Mouse (Mus musculus): ENCODE results near the gene Rab9. TPM values are rescaled to one million over a fixed set of nuclear protein-coding genes. Genes with fewer than 3 reads are reported as not detected.

Rab9 gene
- polyA plus RNA-seq, 1 experiment = 16.3 TPM

DNA sequence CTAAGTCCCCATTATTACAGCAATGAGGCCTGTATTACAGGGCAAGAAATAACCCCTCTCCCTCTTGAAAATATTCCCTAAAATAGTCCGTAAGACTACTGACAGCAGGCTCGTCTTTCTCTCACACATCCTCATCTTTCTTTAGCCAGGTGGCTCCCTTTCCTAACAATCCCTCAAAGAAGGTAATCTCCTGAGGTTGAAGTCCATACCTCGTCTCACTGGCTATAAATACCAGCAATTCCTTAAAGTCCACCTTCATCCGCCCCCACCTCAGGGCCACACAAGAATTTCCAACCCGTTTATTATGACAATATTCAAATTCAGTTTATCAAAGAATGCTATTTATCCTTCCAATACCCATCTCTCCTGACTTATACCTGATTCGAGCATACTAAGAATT is 7.1 kb downstream of the Rab9 start:
- Histone ChIP-seq H3K79me3 (ENCODE audit: low read depth) (peaks cover 83% of the 10 kb centered on the region), H3K79me2 (ENCODE audit: control insufficient read depth, insufficient read depth) (peaks cover 98% of the 10 kb centered on the region), H3K27me3 (ENCODE audit: control insufficient read depth, insufficient read depth, insufficient read length) (no peaks in the 10 kb centered on the region), H3K4me3 (ENCODE audit: insufficient read depth, poor library complexity, severe bottlenecking) (no peak overlapping the region), H3K36me3 (ENCODE audit: control insufficient read depth, insufficient read depth) (peaks cover 12% of the 10 kb centered on the region), H3ac (ENCODE audit: control insufficient read depth, insufficient read length, low read depth) (no peak overlapping the region)
- TF ChIP-seq CTCF (IDR thresholded peaks at IDR 0.05; ENCODE audit: control insufficient read depth, insufficient read depth, insufficient read length) (no peak), MAX (IDR thresholded peaks at IDR 0.05) (no peak), FOSL1 (IDR thresholded peaks at IDR 0.05; ENCODE audit: insufficient read depth, low read length, poor library complexity, severe bottlenecking) (no peak), MYOD1 (IDR thresholded peaks at IDR 0.05; ENCODE audit: control insufficient read depth, insufficient read length, low read depth) (no peak), USF1 (IDR thresholded peaks at IDR 0.05; ENCODE audit: low read depth) (no peak), MYOG (IDR thresholded peaks at IDR 0.05; ENCODE audit: control insufficient read depth, extremely low read depth, insufficient read length) (no peak), CEBPB (IDR thresholded peaks at IDR 0.05; ENCODE audit: low read depth) (no peak)

DNA sequence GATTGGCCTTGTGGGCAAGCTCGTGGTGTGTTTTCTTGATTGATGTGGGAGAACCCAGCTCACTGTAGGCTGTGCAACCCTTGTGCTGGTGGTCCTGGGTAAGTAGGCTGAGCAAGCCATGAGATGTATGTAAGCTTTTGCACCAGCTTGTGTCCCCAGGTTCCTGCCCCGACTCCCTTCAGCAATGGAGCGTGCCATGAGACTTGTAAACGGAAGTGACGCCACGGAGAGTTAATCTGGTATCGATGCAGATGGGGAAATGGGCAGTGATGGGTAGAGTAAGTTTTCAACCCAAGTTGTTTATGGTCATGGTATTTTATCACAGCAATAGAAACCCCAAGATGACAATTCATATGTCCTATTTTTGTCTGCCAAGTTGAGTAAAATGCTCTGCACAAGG is 11.3 kb downstream of the Rab9 start:
- Histone ChIP-seq H3ac (ENCODE audit: control insufficient read depth, insufficient read length, low read depth) (no peak overlapping the region), H3K4me3 (ENCODE audit: insufficient read depth, poor library complexity, severe bottlenecking) (no peak overlapping the region), H3K36me3 (ENCODE audit: control insufficient read depth, insufficient read depth) (peaks cover 8% of the 10 kb centered on the region), H3K79me2 (ENCODE audit: control insufficient read depth, insufficient read depth) (peaks cover 85% of the 10 kb centered on the region), H3K79me3 (ENCODE audit: low read depth) (peaks cover 61% of the 10 kb centered on the region), H3K27me3 (ENCODE audit: control insufficient read depth, insufficient read depth, insufficient read length) (no peaks in the 10 kb centered on the region)
- TF ChIP-seq MYOG (IDR thresholded peaks at IDR 0.05; ENCODE audit: control insufficient read depth, extremely low read depth, insufficient read length) (no peak), CTCF (IDR thresholded peaks at IDR 0.05; ENCODE audit: control insufficient read depth, insufficient read depth, insufficient read length) (no peak), MYOD1 (IDR thresholded peaks at IDR 0.05; ENCODE audit: control insufficient read depth, insufficient read length, low read depth) (no peak), CEBPB (IDR thresholded peaks at IDR 0.05; ENCODE audit: low read depth) (no peak), FOSL1 (IDR thresholded peaks at IDR 0.05; ENCODE audit: insufficient read depth, low read length, poor library complexity, severe bottlenecking) (no peak), USF1 (IDR thresholded peaks at IDR 0.05; ENCODE audit: low read depth) (no peak), MAX (IDR thresholded peaks at IDR 0.05) (no peak)

DNA sequence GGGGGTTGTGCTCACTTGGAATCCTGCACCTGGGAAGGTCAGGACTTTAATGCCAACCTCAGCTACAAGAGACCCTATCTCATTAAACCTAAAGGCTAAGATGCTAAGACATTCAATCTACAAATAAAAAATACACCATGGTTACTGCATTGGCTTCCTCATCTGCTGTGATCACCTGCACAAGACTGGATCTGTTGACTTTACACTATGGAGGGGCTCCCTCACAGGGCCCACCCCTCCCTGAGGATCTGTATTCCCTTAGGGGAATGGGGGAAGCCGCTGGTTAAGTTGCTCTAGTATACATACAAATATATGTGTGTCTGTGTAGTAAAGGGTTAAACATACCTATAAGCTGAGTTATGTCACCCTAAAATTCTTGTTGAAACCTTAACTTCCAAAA is 24.1 kb downstream of the Rab9 start:
- Histone ChIP-seq H3K36me3 (ENCODE audit: control insufficient read depth, insufficient read depth) (peaks cover 8% of the 10 kb centered on the region), H3ac (ENCODE audit: control insufficient read depth, insufficient read length, low read depth) (no peak overlapping the region), H3K79me2 (ENCODE audit: control insufficient read depth, insufficient read depth) (peaks cover 4% of the 10 kb centered on the region), H3K4me3 (ENCODE audit: insufficient read depth, poor library complexity, severe bottlenecking) (no peak overlapping the region), H3K79me3 (ENCODE audit: low read depth) (peaks cover 6% of the 10 kb centered on the region), H3K27me3 (ENCODE audit: control insufficient read depth, insufficient read depth, insufficient read length) (no peaks in the 10 kb centered on the region)
- TF ChIP-seq FOSL1 (IDR thresholded peaks at IDR 0.05; ENCODE audit: insufficient read depth, low read length, poor library complexity, severe bottlenecking) = no peak
- TF ChIP-seq MYOG (IDR thresholded peaks at IDR 0.05; ENCODE audit: control insufficient read depth, extremely low read depth, insufficient read length) = no peak
- TF ChIP-seq USF1 (IDR thresholded peaks at IDR 0.05; ENCODE audit: low read depth) = no peak
- TF ChIP-seq CTCF (IDR thresholded peaks at IDR 0.05; ENCODE audit: control insufficient read depth, insufficient read depth, insufficient read length) = no peak
- no peak for TF ChIP-seq CEBPB (IDR thresholded peaks at IDR 0.05; ENCODE audit: low read depth)
- TF ChIP-seq MAX (IDR thresholded peaks at IDR 0.05) = no peak
- TF ChIP-seq MYOD1 (IDR thresholded peaks at IDR 0.05; ENCODE audit: control insufficient read depth, insufficient read length, low read depth) = no peak

DNA sequence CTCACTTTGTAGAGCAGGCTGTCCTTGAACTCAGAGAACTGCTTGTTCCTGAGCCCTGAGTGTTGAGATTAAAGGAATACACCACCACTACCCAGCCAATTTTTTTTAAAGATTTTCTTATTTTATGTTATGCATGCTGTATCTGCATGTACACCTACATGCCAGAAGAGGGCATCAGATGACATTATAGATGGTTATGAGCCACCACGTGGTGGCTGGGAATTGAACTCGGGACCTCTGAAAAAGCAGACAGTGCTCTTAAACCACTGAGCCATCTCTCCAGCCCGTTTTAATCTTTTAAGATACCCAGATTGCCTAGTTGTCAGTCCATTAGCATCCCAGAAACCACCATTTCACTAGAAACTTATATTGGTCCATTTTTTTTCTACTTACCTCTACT is 25.3 kb downstream of the Rab9 start:
- H3K79me2 ChIP-seq (ENCODE audit: control insufficient read depth, insufficient read depth) = no peaks in the 10 kb centered on the region
- no peak overlapping the region for H3ac ChIP-seq (ENCODE audit: control insufficient read depth, insufficient read length, low read depth)
- H3K27me3 ChIP-seq (ENCODE audit: control insufficient read depth, insufficient read depth, insufficient read length) = no peaks in the 10 kb centered on the region
- peaks cover 3% of the 10 kb centered on the region for H3K79me3 ChIP-seq (ENCODE audit: low read depth)
- H3K4me3 ChIP-seq (ENCODE audit: insufficient read depth, poor library complexity, severe bottlenecking) = no peak overlapping the region
- H3K36me3 ChIP-seq (ENCODE audit: control insufficient read depth, insufficient read depth) = peaks cover 8% of the 10 kb centered on the region
- no peak for TF ChIP-seq MYOD1 (IDR thresholded peaks at IDR 0.05; ENCODE audit: control insufficient read depth, insufficient read length, low read depth)
- TF ChIP-seq CTCF (IDR thresholded peaks at IDR 0.05; ENCODE audit: control insufficient read depth, insufficient read depth, insufficient read length) = no peak
- TF ChIP-seq FOSL1 (IDR thresholded peaks at IDR 0.05; ENCODE audit: insufficient read depth, low read length, poor library complexity, severe bottlenecking) = no peak
- no peak for TF ChIP-seq MYOG (IDR thresholded peaks at IDR 0.05; ENCODE audit: control insufficient read depth, extremely low read depth, insufficient read length)
- TF ChIP-seq MAX (IDR thresholded peaks at IDR 0.05) = no peak
- TF ChIP-seq USF1 (IDR thresholded peaks at IDR 0.05; ENCODE audit: low read depth) = no peak
- no peak for TF ChIP-seq CEBPB (IDR thresholded peaks at IDR 0.05; ENCODE audit: low read depth)

DNA sequence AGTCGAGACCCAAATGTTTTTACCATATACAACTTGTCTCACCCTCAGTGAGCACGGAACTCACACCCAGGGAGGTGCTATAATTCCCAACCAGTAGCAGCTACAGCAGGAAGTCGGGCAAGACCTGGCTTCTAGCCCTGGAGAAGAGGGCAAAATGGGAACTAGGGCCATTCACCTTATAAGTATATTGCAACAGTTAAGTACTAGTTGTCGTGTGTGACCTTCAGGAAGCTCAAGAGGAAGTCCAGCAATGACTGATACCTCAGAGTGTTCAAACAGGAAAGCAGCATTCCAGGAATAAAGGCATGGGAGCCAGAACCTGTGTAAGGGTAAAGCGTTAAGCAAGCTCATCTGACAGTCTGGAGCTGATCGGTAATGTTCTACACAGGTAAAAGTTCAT is 26.1 kb downstream of the Rab9 start:
- Histone ChIP-seq H3ac (ENCODE audit: control insufficient read depth, insufficient read length, low read depth) (no peak overlapping the region), H3K27me3 (ENCODE audit: control insufficient read depth, insufficient read depth, insufficient read length) (no peaks in the 10 kb centered on the region), H3K4me3 (ENCODE audit: insufficient read depth, poor library complexity, severe bottlenecking) (no peak overlapping the region), H3K79me2 (ENCODE audit: control insufficient read depth, insufficient read depth) (no peaks in the 10 kb centered on the region), H3K36me3 (ENCODE audit: control insufficient read depth, insufficient read depth) (peaks cover 8% of the 10 kb centered on the region), H3K79me3 (ENCODE audit: low read depth) (no peaks in the 10 kb centered on the region)
- TF ChIP-seq USF1 (IDR thresholded peaks at IDR 0.05; ENCODE audit: low read depth) (no peak), CEBPB (IDR thresholded peaks at IDR 0.05; ENCODE audit: low read depth) (no peak), CTCF (IDR thresholded peaks at IDR 0.05; ENCODE audit: control insufficient read depth, insufficient read depth, insufficient read length) (no peak), FOSL1 (IDR thresholded peaks at IDR 0.05; ENCODE audit: insufficient read depth, low read length, poor library complexity, severe bottlenecking) (no peak)

DNA sequence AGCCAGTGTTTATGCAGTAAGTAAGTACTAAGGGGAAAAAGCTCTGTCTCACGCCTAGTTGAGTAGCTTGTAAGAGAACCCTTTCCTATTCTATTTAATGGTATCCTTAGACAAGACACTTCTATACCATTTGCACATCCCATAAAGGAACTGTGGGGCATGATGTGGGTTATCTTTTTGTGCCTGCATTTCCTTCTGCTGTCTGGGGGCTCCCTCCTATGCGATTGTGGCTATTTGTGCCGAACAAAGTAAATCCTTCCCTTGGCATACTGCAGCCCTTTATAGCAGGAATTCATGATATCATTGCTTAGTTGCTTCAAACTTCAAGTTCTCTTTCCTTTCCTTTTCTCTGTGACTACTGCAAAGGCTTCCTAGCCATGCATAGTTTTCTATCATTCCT is 35.1 kb downstream of the Rab9 start:
- no peak overlapping the region for H3K4me3 ChIP-seq (ENCODE audit: insufficient read depth, poor library complexity, severe bottlenecking)
- TF ChIP-seq MAX (IDR thresholded peaks at IDR 0.05) (no peak), MYOG (IDR thresholded peaks at IDR 0.05; ENCODE audit: control insufficient read depth, extremely low read depth, insufficient read length) (no peak), CTCF (IDR thresholded peaks at IDR 0.05; ENCODE audit: control insufficient read depth, insufficient read depth, insufficient read length) (no peak), USF1 (IDR thresholded peaks at IDR 0.05; ENCODE audit: low read depth) (no peak), CEBPB (IDR thresholded peaks at IDR 0.05; ENCODE audit: low read depth) (no peak), FOSL1 (IDR thresholded peaks at IDR 0.05; ENCODE audit: insufficient read depth, low read length, poor library complexity, severe bottlenecking) (no peak), MYOD1 (IDR thresholded peaks at IDR 0.05; ENCODE audit: control insufficient read depth, insufficient read length, low read depth) (no peak)

More for the DNA sequence above, 35.1 kb downstream of the Rab9 start:
- Histone ChIP-seq H3K79me3 (ENCODE audit: low read depth) (peaks cover 2% of the 10 kb centered on the region), H3K79me2 (ENCODE audit: control insufficient read depth, insufficient read depth) (peaks cover 12% of the 10 kb centered on the region), H3ac (ENCODE audit: control insufficient read depth, insufficient read length, low read depth) (no peak overlapping the region), H3K27me3 (ENCODE audit: control insufficient read depth, insufficient read depth, insufficient read length) (no peaks in the 10 kb centered on the region), H3K36me3 (ENCODE audit: control insufficient read depth, insufficient read depth) (no peaks in the 10 kb centered on the region)
